Mouse (Mus musculus) forebrain, embryonic 10.5 days (tissue): Measurements from ENCODE around the gene Rin2. TPM values are rescaled to one million over a fixed set of nuclear protein-coding genes. Genes with fewer than 3 reads are reported as not detected.

Source experiments
- DNase-seq: peaks from one replicate; pipeline ENCODE4 v3.0.0-alpha.2; 2017; ENCODE audit warnings: low spot score; ENCODE audit errors: extremely low spot score
- H3K27ac ChIP-seq: fragments of 300-500 bp; sonication (generic); 2 replicates; pipeline ENCODE4 v1.5.1; 2016; ENCODE audit warnings: mild to moderate bottlenecking
- H3K27me3 ChIP-seq: fragments of 300-500 bp; sonication (generic); 2 replicates; pipeline ENCODE4 v1.6.1; 2016; ENCODE audit warnings: mild to moderate bottlenecking; ENCODE audit not compliant: poor library complexity, severe bottlenecking
- H3K36me3 ChIP-seq: fragments of 300-500 bp; sonication (generic); replicated peaks from 2 replicates; pipeline ENCODE4 v1.6.1; 2016; ENCODE audit warnings: mild to moderate bottlenecking, moderate library complexity
- H3K4me1 ChIP-seq: fragments of 300-500 bp; sonication (generic); 2 replicates; pipeline ENCODE4 v1.6.1; 2016
- H3K4me3 ChIP-seq: fragments of 300-500 bp; sonication (generic); 2 replicates; pipeline ENCODE4 v1.5.1; 2016; ENCODE audit warnings: mild to moderate bottlenecking, moderate library complexity
- H3K9me3 ChIP-seq: fragments of 300-500 bp; sonication (generic); 2 replicates; pipeline ENCODE4 v1.6.1; 2016; ENCODE audit warnings: mild to moderate bottlenecking, moderate library complexity
- WGBS: fragments of 180-500 bp; shearing (Covaris S2); methylation state at CpG from one replicate; pipeline ENCODE4 v1.1.7; 2016; 5-methylcytosine and 5-hydroxymethylcytosine counted together
- polyA plus RNA-seq: library from polyadenylated mRNA; unstranded; fragments of >200 nt; fragmentation: Nextera tagmentation; extraction: Ambion mirVana; gene quantifications from 2 replicates; pipeline ENCODE4 v1.2.1, GENCODE M21; 2016

Rin2 gene
- polyA plus RNA-seq, 1 experiment from 2014 or later, result 10.1 TPM

GRCm38 (mm10) chr2:145697160-145697559 lies 22.1 kb downstream of the Rin2 start:
- Histone ChIP-seq H3K4me3 (no peak overlapping the region), H3K27me3 (no peaks in the 10 kb centered on the region), H3K27ac (no peak overlapping the region), H3K36me3 (no peaks in the 10 kb centered on the region), H3K4me1 (peaks cover 4% of the 10 kb centered on the region), H3K9me3 (no peaks in the 10 kb centered on the region)
- 92% methylated on average over 6 of the region's 6 CpGs for WGBS
- DNase-seq, result no peak

GRCm38 (mm10) chr2:145699414-145700071 lies 24.5 kb downstream of the Rin2 start:
- Histone ChIP-seq H3K9me3 (no peaks in the 10 kb centered on the region), H3K4me1 (peaks cover 4% of the 10 kb centered on the region), H3K27ac (no peak overlapping the region), H3K27me3 (no peaks in the 10 kb centered on the region), H3K36me3 (no peaks in the 10 kb centered on the region), H3K4me3 (no peak overlapping the region)
- DNase-seq, result peak; percentile 69
- WGBS, result 31% methylated on average over 6 of the region's 6 CpGs

- H3K4me1 ChIP-seq, result peaks cover 8% of the 10 kb centered on the region
- WGBS, result 78% methylated on average over 8 of the region's 8 CpGs
- no peaks in the 10 kb centered on the region for H3K9me3 ChIP-seq
- H3K4me3 ChIP-seq, result no peak overlapping the region
- no peak for DNase-seq
- no peaks in the 10 kb centered on the region for H3K27me3 ChIP-seq
- no peak overlapping the region for H3K27ac ChIP-seq
- H3K36me3 ChIP-seq, result no peaks in the 10 kb centered on the region
Measured at GRCm38 (mm10) chr2:145700237-145700985, 25.4 kb downstream of the Rin2 start.

GRCm38 (mm10) chr2:145701605-145702335 lies 26.8 kb downstream of the Rin2 start:
- Histone ChIP-seq H3K9me3 (no peaks in the 10 kb centered on the region), H3K36me3 (no peaks in the 10 kb centered on the region), H3K27ac (no peak overlapping the region), H3K4me1 (peaks cover 8% of the 10 kb centered on the region), H3K27me3 (no peaks in the 10 kb centered on the region), H3K4me3 (no peak overlapping the region)
- WGBS, result 91% methylated on average over 12 of the region's 12 CpGs
- DNase-seq, result no peak

GRCm38 (mm10) chr2:145704738-145705137 lies 29.7 kb downstream of the Rin2 start:
- H3K4me3 ChIP-seq, result no peak overlapping the region
- peaks cover 8% of the 10 kb centered on the region for H3K4me1 ChIP-seq
- no peaks in the 10 kb centered on the region for H3K36me3 ChIP-seq
- WGBS, result 82% methylated on average over 7 of the region's 7 CpGs
- H3K9me3 ChIP-seq, result no peaks in the 10 kb centered on the region
- no peaks in the 10 kb centered on the region for H3K27me3 ChIP-seq
- no peak overlapping the region for H3K27ac ChIP-seq
- no peak for DNase-seq

GRCm38 (mm10) chr2:145709727-145710389 lies 34.8 kb downstream of the Rin2 start:
- H3K27me3 ChIP-seq, result no peaks in the 10 kb centered on the region
- DNase-seq, result no peak
- peaks cover 16% of the 10 kb centered on the region for H3K4me1 ChIP-seq
- H3K9me3 ChIP-seq, result no peaks in the 10 kb centered on the region
- H3K36me3 ChIP-seq, result no peaks in the 10 kb centered on the region
- H3K27ac ChIP-seq, result no peak overlapping the region
- 86% methylated on average over 11 of the region's 11 CpGs for WGBS
- H3K4me3 ChIP-seq, result no peak overlapping the region

- WGBS, result 81% methylated on average over 3 of the region's 3 CpGs
- H3K27me3 ChIP-seq, result no peaks in the 10 kb centered on the region
- H3K36me3 ChIP-seq, result no peaks in the 10 kb centered on the region
- no peaks in the 10 kb centered on the region for H3K9me3 ChIP-seq
- H3K4me1 ChIP-seq, result peaks cover 12% of the 10 kb centered on the region
- H3K4me3 ChIP-seq, result no peak overlapping the region
- no peak for DNase-seq
- H3K27ac ChIP-seq, result no peak overlapping the region
Measured at GRCm38 (mm10) chr2:145711512-145711911, 36.5 kb downstream of the Rin2 start.

- H3K4me3 ChIP-seq, result no peak overlapping the region
- H3K36me3 ChIP-seq, result no peaks in the 10 kb centered on the region
- WGBS, result 32% methylated on average over 3 of the region's 3 CpGs
- no peaks in the 10 kb centered on the region for H3K27me3 ChIP-seq
- peaks cover 12% of the 10 kb centered on the region for H3K4me1 ChIP-seq
- DNase-seq, result no peak
- H3K27ac ChIP-seq, result no peak overlapping the region
- H3K9me3 ChIP-seq, result no peaks in the 10 kb centered on the region
Measured at GRCm38 (mm10) chr2:145712026-145712425, 37.0 kb downstream of the Rin2 start.

GRCm38 (mm10) chr2:145717539-145717938 lies 42.5 kb downstream of the Rin2 start:
- Histone ChIP-seq H3K4me3 (no peak overlapping the region), H3K27ac (no peak overlapping the region), H3K4me1 (peaks cover 1% of the 10 kb centered on the region), H3K27me3 (no peaks in the 10 kb centered on the region), H3K9me3 (no peaks in the 10 kb centered on the region), H3K36me3 (no peaks in the 10 kb centered on the region)
- WGBS, result 94% methylated on average over 1 of the region's 1 CpGs
- DNase-seq, result no peak

GRCm38 (mm10) chr2:145718624-145719183 lies 43.7 kb downstream of the Rin2 start:
- H3K4me3 ChIP-seq, result no peak overlapping the region
- no peak overlapping the region for H3K27ac ChIP-seq
- no peaks in the 10 kb centered on the region for H3K9me3 ChIP-seq
- DNase-seq, result no peak
- H3K4me1 ChIP-seq, result no peaks in the 10 kb centered on the region
- 87% methylated on average over 5 of the region's 5 CpGs for WGBS
- H3K27me3 ChIP-seq, result no peaks in the 10 kb centered on the region
- no peaks in the 10 kb centered on the region for H3K36me3 ChIP-seq

- no peak for DNase-seq
- WGBS, result 80% methylated on average over 3 of the region's 3 CpGs
- H3K27ac ChIP-seq, result no peak overlapping the region
- H3K36me3 ChIP-seq, result no peaks in the 10 kb centered on the region
- H3K4me1 ChIP-seq, result no peaks in the 10 kb centered on the region
- no peaks in the 10 kb centered on the region for H3K27me3 ChIP-seq
- H3K4me3 ChIP-seq, result no peak overlapping the region
- H3K9me3 ChIP-seq, result no peaks in the 10 kb centered on the region
Measured at GRCm38 (mm10) chr2:145720157-145720556, 45.1 kb downstream of the Rin2 start.

- 85% methylated on average over 2 of the region's 2 CpGs for WGBS
- Histone ChIP-seq H3K4me3 (no peak overlapping the region), H3K9me3 (no peaks in the 10 kb centered on the region), H3K4me1 (no peaks in the 10 kb centered on the region), H3K36me3 (no peaks in the 10 kb centered on the region), H3K27me3 (no peaks in the 10 kb centered on the region), H3K27ac (no peak overlapping the region)
- no peak for DNase-seq
Measured at GRCm38 (mm10) chr2:145720743-145721142, 45.7 kb downstream of the Rin2 start.
